ENCODE assay signal across 30 mouse cellular contexts in genomic region chr5:101951918-101952317, GRCm38 (mm10).
DNase-seq lines count a peak whose midpoint lies in the region; ATAC-seq and TF ChIP-seq lines count a peak whose summit lies in the region.
"Had no signal": no experiment of that assay in that cellular context is flagged by ENCODE, and none has a peak within 500 bp of the region (broad histone marks: within the 10 kb centered on the region; RNA-seq: fewer than 3 reads in every experiment).

No protein-coding gene starts in this region.

- no peak overlapping the region for H3K9ac ChIP-seq in MEL (ENCODE audit: control insufficient read depth, low read depth, low read length, poor library complexity, severe bottlenecking)
- H3K9ac ChIP-seq: embryonic facial prominence, embryonic 13.5 days; embryonic facial prominence, embryonic 15.5 days; forebrain, embryonic 12.5 days had no signal

- peak; percentile 77 for ATAC-seq in common myeloid progenitor, adult 5-6 weeks (replicated peaks; ENCODE audit: low read depth, poor library complexity, severe bottlenecking)
- ATAC-seq in megakaryocyte progenitor cell, adult 5-6 weeks (replicated peaks; ENCODE audit: poor library complexity), result 0 out of 2 replicates have a peak, but pooled peaks have one; percentile 42
- no peak for ATAC-seq in megakaryocyte, adult 5-6 weeks (ENCODE audit: poor library complexity, severe bottlenecking)
- ATAC-seq: activated CD4-positive, CD25-positive, alpha-beta regulatory T cell, adult 4 months; CD4-positive, CD25-positive, alpha-beta regulatory T cell, adult 4 months; forebrain, embryonic 14.5 days; forebrain, embryonic 16.5 days; Patski had no signal

- peak in 1 of 2 experiments; percentile 25; a peak in 1 of 4 replicates for TF ChIP-seq EP300 in MEL (IDR thresholded peaks at IDR 0.05; ENCODE audit: low read depth in 1 of 2, low read length in 2 of 2)

- no peak overlapping the region for H3K27ac ChIP-seq in MEL (ENCODE audit: control insufficient read depth, low read depth, low read length)
- H3K27ac ChIP-seq in hindbrain, embryonic 10.5 days, result no peak overlapping the region
- H3K27ac ChIP-seq: embryonic facial prominence, embryonic 13.5 days; embryonic facial prominence, embryonic 15.5 days; forebrain, embryonic 10.5 days; forebrain, embryonic 12.5 days had no signal

- no peak for TF ChIP-seq CTCF in MEL (IDR thresholded peaks at IDR 0.05 in 2 of 3, conservative IDR thresholded peaks at IDR 0.05 in 1 of 3; ENCODE audit: control insufficient read depth in 1 of 3, insufficient read depth in 1 of 3, low read depth in 2 of 3, low read length in 3 of 3, poor library complexity in 1 of 3, severe bottlenecking in 1 of 3)

- no peak for TF ChIP-seq RAD21 in MEL (IDR thresholded peaks at IDR 0.05; ENCODE audit: low read depth, low read length)

- H3K36me3 ChIP-seq in MEL (ENCODE audit: control insufficient read depth in 1 of 2, insufficient read depth in 2 of 2, low read length in 2 of 2), result peaks cover 0 to 8% of the 10 kb centered on the region in 2 experiments; a peak in 2 of 4 replicates
- peaks cover 100% of the 10 kb centered on the region for H3K36me3 ChIP-seq in hindbrain, embryonic 10.5 days
- H3K36me3 ChIP-seq: G1E had no signal

- no peaks in the 10 kb centered on the region for H3K27me3 ChIP-seq in MEL (ENCODE audit: control insufficient read depth in 1 of 2, insufficient read depth in 2 of 2, low read length in 2 of 2)
- H3K27me3 ChIP-seq in hindbrain, embryonic 10.5 days (ENCODE audit: insufficient read depth, poor library complexity, severe bottlenecking), result no peaks in the 10 kb centered on the region
- H3K27me3 ChIP-seq: CH12.LX; embryonic facial prominence, embryonic 13.5 days; embryonic facial prominence, embryonic 15.5 days; forebrain, embryonic 12.5 days; Patski had no signal

- TF ChIP-seq POLR2A in MEL (IDR thresholded peaks at IDR 0.05; ENCODE audit: control insufficient read depth in 1 of 2, insufficient read depth in 1 of 2, low read depth in 1 of 2, low read length in 2 of 2, poor library complexity in 1 of 2), result no peak

- H3K4me3 ChIP-seq in MEL (ENCODE audit: control insufficient read depth in 1 of 2, insufficient read depth in 1 of 2, low read depth in 2 of 2, low read length in 2 of 2), result no peak overlapping the region
- no peak overlapping the region for H3K4me3 ChIP-seq in hindbrain, embryonic 10.5 days
- H3K4me3 ChIP-seq: embryonic facial prominence, embryonic 13.5 days; embryonic facial prominence, embryonic 15.5 days; erythroblast, embryonic 14.5 days; forebrain, embryonic 10.5 days; forebrain, embryonic 12.5 days had no signal

- H3K4me1 ChIP-seq in MEL (ENCODE audit: control insufficient read depth in 1 of 2, insufficient read depth in 2 of 2, low read length in 2 of 2), result no peaks in the 10 kb centered on the region
- H3K4me1 ChIP-seq in hindbrain, embryonic 10.5 days (replicated peaks), result peaks cover 4% of the 10 kb centered on the region; the same call in 1 of the 2 replicates
- H3K4me1 ChIP-seq: forebrain, embryonic 10.5 days; forebrain, embryonic 12.5 days had no signal

- 91% methylated on average over 1 of the region's 1 CpGs for WGBS in hindbrain, embryonic 10.5 days

- peak; percentile 31 for DNase-seq in heart, adult 11 months
- no peak for DNase-seq in heart, adult 8-10 months (ENCODE audit: low spot score)
- peak; percentile 55 for DNase-seq in MEL (ENCODE audit: low read depth, low spot score)
- no peak for DNase-seq in adrenal gland, adult (ENCODE audit: inconsistent age in 2 of 2, low spot score in 1 of 2)
- DNase-seq in hindbrain, embryonic 10.5 days (ENCODE audit: low spot score), result no peak
- DNase-seq: adrenal gland, adult 2 months; adrenal gland, postnatal 10 days; adrenal gland, postnatal 25 days; B cell, adult 2 months; cerebellum, adult 11 months; cerebellum, adult 18-20 months; cerebellum, adult 8-10 months; cerebellum, adult 9-11 months; cerebellum, postnatal 14 days; embryo, embryonic 11 days had no signal

- H3K79me2 ChIP-seq in MEL (ENCODE audit: control insufficient read depth, insufficient read depth, low read length, poor library complexity), result no peaks in the 10 kb centered on the region

- H3K9me3 ChIP-seq in MEL (replicated peaks; ENCODE audit: insufficient read depth, low read length), result no peaks in the 10 kb centered on the region
- no peaks in the 10 kb centered on the region for H3K9me3 ChIP-seq in hindbrain, embryonic 10.5 days
- H3K9me3 ChIP-seq: embryonic facial prominence, embryonic 13.5 days; embryonic facial prominence, embryonic 15.5 days; forebrain, embryonic 10.5 days; forebrain, embryonic 12.5 days had no signal

TF ChIP-seq in MEL, 35 proteins besides CTCF, POLR2A, EP300 and RAD21:
- TF ChIP-seq SMC3 (IDR thresholded peaks at IDR 0.05; ENCODE audit: low read depth, low read length) (no peak), NELFE (IDR thresholded peaks at IDR 0.05; ENCODE audit: low read depth, low read length) (no peak), TBP (IDR thresholded peaks at IDR 0.05; ENCODE audit: low read depth, low read length) (0 out of 2 replicates have a peak, but pooled peaks have one; percentile 17), MYC (IDR thresholded peaks at IDR 0.05; ENCODE audit: low read depth, low read length) (no peak), RCOR1 (IDR thresholded peaks at IDR 0.05; ENCODE audit: low read depth, low read length) (no peak), TAL1 (IDR thresholded peaks at IDR 0.05; ENCODE audit: low read length) (no peak), GATA1 (IDR thresholded peaks at IDR 0.05; ENCODE audit: low read depth, low read length) (0 out of 2 replicates have a peak, but pooled peaks have one; percentile 36), MEF2A (IDR thresholded peaks at IDR 0.05; ENCODE audit: extremely low read depth, insufficient replicate concordance, low read depth, low read length, poor library complexity, severe bottlenecking) (no peak), CHD2 (IDR thresholded peaks at IDR 0.05; ENCODE audit: low read length) (no peak), MXI1 (IDR thresholded peaks at IDR 0.05; ENCODE audit: low read depth, low read length) (no peak), ETS1 (IDR thresholded peaks at IDR 0.05; ENCODE audit: low read depth, low read length) (no peak)
TF ChIP-seq in MEL: peak in this region for 2.

Comparison
In these comparisons a context has a peak if more than half of its experiments do, and no peak if none do; other contexts are left out.
1. DNase-seq: peak in heart, adult 11 months (single experiment) and MEL (single experiment); none in heart, adult 8-10 months (single experiment), adrenal gland, adult (0 of 2) and hindbrain, embryonic 10.5 days (single experiment).